Mouse (Mus musculus): Measurements from ENCODE around the gene Man1b1.

DNA sequence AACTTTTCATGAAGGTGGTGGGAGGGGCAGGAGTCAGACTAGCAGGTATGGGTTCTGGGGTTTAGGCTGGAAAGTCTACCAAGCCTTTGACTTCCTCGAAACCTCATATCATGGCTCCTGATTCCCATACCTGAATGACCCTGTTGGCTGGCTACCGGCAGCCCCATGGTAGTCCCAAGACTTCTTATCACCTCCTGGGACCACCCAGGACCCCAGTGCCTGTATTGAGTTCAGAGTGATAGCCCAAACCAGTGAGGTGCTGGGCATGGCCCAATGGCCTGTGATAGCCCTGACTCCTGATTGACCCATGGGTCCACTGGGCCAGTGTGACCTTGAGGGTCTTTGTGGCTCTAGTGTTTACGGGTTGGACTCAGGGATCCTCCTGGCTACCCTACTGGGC lies 18.6 kb downstream of the Man1b1 start:
- TF ChIP-seq CTCF (IDR thresholded peaks at IDR 0.05) (no peak), EP300 (IDR thresholded peaks at IDR 0.05; ENCODE audit: insufficient read depth, low read depth, low read length) (no peak), POLR2A (IDR thresholded peaks at IDR 0.05; ENCODE audit: insufficient read depth, low read depth, low read length) (no peak)
